Mouse (Mus musculus): ENCODE data around the gene Rnf167. TPM values are rescaled to one million over a fixed set of nuclear protein-coding genes. Genes with fewer than 3 reads are reported as not detected.
A peak's percentile ranks its signal among the peaks of the same experiment; 100 is the strongest.

Gene Rnf167
- polyA plus RNA-seq, 1 experiment from 2014 or later, result 101 TPM

- Histone ChIP-seq H3K9me3 (ENCODE audit: control insufficient read depth, low read length) (no peaks in the 10 kb centered on the region), H3K27me3 (replicated peaks; ENCODE audit: control insufficient read depth, insufficient read depth, low read length) (no peaks in the 10 kb centered on the region), H3K4me1 (replicated peaks; ENCODE audit: control insufficient read depth, insufficient read depth, low read length) (peaks cover 14% of the 10 kb centered on the region), H3K36me3 (ENCODE audit: control insufficient read depth, insufficient read depth, low read length) (peaks cover 54% of the 10 kb centered on the region), H3K4me3 (ENCODE audit: low read depth, low read length) (no peak overlapping the region), H3K4me2 (ENCODE audit: low read length) (no peak overlapping the region), H3K27ac (ENCODE audit: low read depth) (no peak overlapping the region), H3K9ac (ENCODE audit: low read length) (no peak overlapping the region)
- no peak for DNase-seq (ENCODE audit: low spot score)
- no peak for ATAC-seq (replicated peaks; ENCODE audit: low FRiP score, low TSS enrichment, low read depth)
- WGBS, result 91% methylated on average over 9 of the region's 9 CpGs
Observed at GRCm38 (mm10) chr11:70664741-70665140, 17.7 kb downstream of the Rnf167 start.

GRCm38 (mm10) chr11:70666687-70667086 lies 19.7 kb downstream of the Rnf167 start:
- peaks cover 55% of the 10 kb centered on the region for H3K36me3 ChIP-seq (ENCODE audit: control insufficient read depth, insufficient read depth, low read length)
- no peak overlapping the region for H3K4me3 ChIP-seq (ENCODE audit: low read depth, low read length)
- no peak overlapping the region for H3K9ac ChIP-seq (ENCODE audit: low read length)
- 94% methylated on average over 8 of the region's 8 CpGs for WGBS
- no peak overlapping the region for H3K4me2 ChIP-seq (ENCODE audit: low read length)
- no peaks in the 10 kb centered on the region for H3K27me3 ChIP-seq (replicated peaks; ENCODE audit: control insufficient read depth, insufficient read depth, low read length)
- no peak overlapping the region for H3K27ac ChIP-seq (ENCODE audit: low read depth)
- no peaks in the 10 kb centered on the region for H3K9me3 ChIP-seq (ENCODE audit: control insufficient read depth, low read length)
- H3K4me1 ChIP-seq (replicated peaks; ENCODE audit: control insufficient read depth, insufficient read depth, low read length), result peaks cover 21% of the 10 kb centered on the region
- ATAC-seq (replicated peaks; ENCODE audit: low FRiP score, low TSS enrichment, low read depth) (no peak), DNase-seq (ENCODE audit: low spot score) (no peak)

GRCm38 (mm10) chr11:70667271-70668150 lies 20.5 kb downstream of the Rnf167 start:
- peak overlapping the region; percentile 70 for H3K4me3 ChIP-seq (ENCODE audit: low read depth, low read length)
- H3K9ac ChIP-seq (ENCODE audit: low read length), result peak overlapping the region; percentile 59
- H3K4me1 ChIP-seq (replicated peaks; ENCODE audit: control insufficient read depth, insufficient read depth, low read length), result peaks cover 21% of the 10 kb centered on the region
- peaks cover 50% of the 10 kb centered on the region for H3K36me3 ChIP-seq (ENCODE audit: control insufficient read depth, insufficient read depth, low read length)
- no peaks in the 10 kb centered on the region for H3K27me3 ChIP-seq (replicated peaks; ENCODE audit: control insufficient read depth, insufficient read depth, low read length)
- ATAC-seq (replicated peaks; ENCODE audit: low FRiP score, low TSS enrichment, low read depth), result no peak
- WGBS, result 69% methylated on average over 14 of the region's 14 CpGs
- peak overlapping the region; percentile 96 for H3K27ac ChIP-seq (ENCODE audit: low read depth)
- peak overlapping the region; percentile 88 for H3K4me2 ChIP-seq (ENCODE audit: low read length)
- DNase-seq (ENCODE audit: low spot score), result no peak
- H3K9me3 ChIP-seq (ENCODE audit: control insufficient read depth, low read length), result no peaks in the 10 kb centered on the region

- ATAC-seq (replicated peaks; ENCODE audit: low FRiP score, low TSS enrichment, low read depth) (peak; percentile 60), DNase-seq (ENCODE audit: low spot score) (peak; percentile 85)
- under 1% methylated on average over 15 of the region's 15 CpGs for WGBS
- H3K27ac ChIP-seq (ENCODE audit: low read depth), result peak overlapping the region; percentile 96
- H3K4me2 ChIP-seq (ENCODE audit: low read length), result peak overlapping the region; percentile 88
- H3K9me3 ChIP-seq (ENCODE audit: control insufficient read depth, low read length), result no peaks in the 10 kb centered on the region
- no peaks in the 10 kb centered on the region for H3K27me3 ChIP-seq (replicated peaks; ENCODE audit: control insufficient read depth, insufficient read depth, low read length)
- H3K4me1 ChIP-seq (replicated peaks; ENCODE audit: control insufficient read depth, insufficient read depth, low read length), result peaks cover 21% of the 10 kb centered on the region
- H3K9ac ChIP-seq (ENCODE audit: low read length), result peak overlapping the region; percentile 59
- peaks cover 47% of the 10 kb centered on the region for H3K36me3 ChIP-seq (ENCODE audit: control insufficient read depth, insufficient read depth, low read length)
- H3K4me3 ChIP-seq (ENCODE audit: low read depth, low read length), result peak overlapping the region; percentile 70
Observed at GRCm38 (mm10) chr11:70668335-70668770, 21.3 kb downstream of the Rnf167 start.

GRCm38 (mm10) chr11:70668771-70669505 lies 21.9 kb downstream of the Rnf167 start, which contains the start of gene Spag7:
TSS of gene Spag7 (minus strand) at chr11:70669416.
- ATAC-seq (replicated peaks; ENCODE audit: low FRiP score, low TSS enrichment, low read depth), result peak; percentile 95
- peaks cover 45% of the 10 kb centered on the region for H3K36me3 ChIP-seq (ENCODE audit: control insufficient read depth, insufficient read depth, low read length)

GRCm38 (mm10) chr11:70669582-70670345 lies 22.7 kb downstream of the Rnf167 start:
- no peaks in the 10 kb centered on the region for H3K9me3 ChIP-seq (ENCODE audit: control insufficient read depth, low read length)
- peaks cover 39% of the 10 kb centered on the region for H3K36me3 ChIP-seq (ENCODE audit: control insufficient read depth, insufficient read depth, low read length)
- ATAC-seq (replicated peaks; ENCODE audit: low FRiP score, low TSS enrichment, low read depth), result peak; percentile 18
- peak; percentile 88 for DNase-seq (ENCODE audit: low spot score)
- peaks cover 21% of the 10 kb centered on the region for H3K4me1 ChIP-seq (replicated peaks; ENCODE audit: control insufficient read depth, insufficient read depth, low read length)
- no peaks in the 10 kb centered on the region for H3K27me3 ChIP-seq (replicated peaks; ENCODE audit: control insufficient read depth, insufficient read depth, low read length)
- H3K4me3 ChIP-seq (ENCODE audit: low read depth, low read length), result peak overlapping the region; percentile 70
- H3K4me2 ChIP-seq (ENCODE audit: low read length), result peak overlapping the region; percentile 66
- peak overlapping the region; percentile 72 for H3K9ac ChIP-seq (ENCODE audit: low read length)
- WGBS, result under 1% methylated on average over 31 of the region's 31 CpGs
- peak overlapping the region; percentile 96 for H3K27ac ChIP-seq (ENCODE audit: low read depth)

More at GRCm38 (mm10) chr11:70668771-70669505, 21.9 kb downstream of the Rnf167 start, which contains the start of gene Spag7:
- under 1% methylated on average over 44 of the region's 44 CpGs for WGBS
- H3K27ac ChIP-seq (ENCODE audit: low read depth), result peak within 1 kb of the TSS; percentile 96
- peak within 1 kb of the TSS; percentile 70 for H3K4me3 ChIP-seq (ENCODE audit: low read depth, low read length)
- H3K27me3 ChIP-seq (replicated peaks; ENCODE audit: control insufficient read depth, insufficient read depth, low read length), result no peaks in the 10 kb centered on the region
- peaks cover 21% of the 10 kb centered on the region for H3K4me1 ChIP-seq (replicated peaks; ENCODE audit: control insufficient read depth, insufficient read depth, low read length)
- peak within 1 kb of the TSS; percentile 88 for H3K4me2 ChIP-seq (ENCODE audit: low read length)
- peak; percentile 98 for DNase-seq (ENCODE audit: low spot score)
- peak within 1 kb of the TSS; percentile 72 for H3K9ac ChIP-seq (ENCODE audit: low read length)
- H3K9me3 ChIP-seq (ENCODE audit: control insufficient read depth, low read length), result no peaks in the 10 kb centered on the region

- Histone ChIP-seq H3K4me2 (ENCODE audit: low read length) (peak overlapping the region; percentile 66), H3K4me3 (ENCODE audit: low read depth, low read length) (peak overlapping the region; percentile 70), H3K9me3 (ENCODE audit: control insufficient read depth, low read length) (no peaks in the 10 kb centered on the region), H3K27ac (ENCODE audit: low read depth) (peak overlapping the region; percentile 96), H3K27me3 (replicated peaks; ENCODE audit: control insufficient read depth, insufficient read depth, low read length) (no peaks in the 10 kb centered on the region), H3K36me3 (ENCODE audit: control insufficient read depth, insufficient read depth, low read length) (peaks cover 39% of the 10 kb centered on the region), H3K9ac (ENCODE audit: low read length) (peak overlapping the region; percentile 72), H3K4me1 (replicated peaks; ENCODE audit: control insufficient read depth, insufficient read depth, low read length) (peaks cover 21% of the 10 kb centered on the region)
- ATAC-seq (replicated peaks; ENCODE audit: low FRiP score, low TSS enrichment, low read depth) (no peak), DNase-seq (ENCODE audit: low spot score) (no peak)
- 49% methylated on average over 14 of the region's 14 CpGs for WGBS
Observed at GRCm38 (mm10) chr11:70670483-70670882, 23.4 kb downstream of the Rnf167 start.
